Mouse (Mus musculus) B cell, adult 2 months (primary cell): ENCODE measurements around the gene Tpm4.
"Not testable (repeated sequence)": the region's sequence is repeated elsewhere in the genome, so short reads cannot be mapped to it uniquely, and the experiment has no call there.

Source experiments
- DNase-seq, 2 experiments: peaks; one replicate each; pipeline ENCODE4 v3.0.0; 2022

Tpm4 gene

GRCm38 (mm10) chr8:72134756-72135445, at the start of gene Tpm4:
Gene Tpm4 (plus strand): TSS chr8:72134975.
- DNase-seq = peak; percentile 83 to 85

DNA sequence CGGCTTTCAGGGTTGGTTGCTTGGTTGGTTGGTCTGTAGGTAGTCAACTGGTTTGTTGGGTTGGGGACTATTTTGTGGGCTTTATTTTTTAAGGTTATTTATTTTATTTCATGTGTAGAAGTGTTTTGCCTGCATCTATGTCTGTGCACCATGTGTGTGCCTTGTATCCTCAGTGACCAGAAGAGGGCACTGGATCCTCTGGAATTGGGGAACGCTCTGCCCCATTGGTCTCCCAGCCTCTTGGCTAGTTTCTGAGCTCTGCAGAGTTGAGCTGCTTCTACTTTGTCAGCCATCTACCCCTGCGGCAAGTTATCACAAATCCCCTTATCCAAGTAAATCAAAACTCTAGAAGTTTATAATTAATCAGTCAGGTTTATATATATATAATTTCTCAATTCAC, 47.2 kb upstream of the Tpm4 start:
- not testable (repeated sequence) for DNase-seq

- not testable (repeated sequence) for DNase-seq
Measured at GRCm38 (mm10) chr8:72096721-72097120, 38.1 kb upstream of the Tpm4 start.

DNA sequence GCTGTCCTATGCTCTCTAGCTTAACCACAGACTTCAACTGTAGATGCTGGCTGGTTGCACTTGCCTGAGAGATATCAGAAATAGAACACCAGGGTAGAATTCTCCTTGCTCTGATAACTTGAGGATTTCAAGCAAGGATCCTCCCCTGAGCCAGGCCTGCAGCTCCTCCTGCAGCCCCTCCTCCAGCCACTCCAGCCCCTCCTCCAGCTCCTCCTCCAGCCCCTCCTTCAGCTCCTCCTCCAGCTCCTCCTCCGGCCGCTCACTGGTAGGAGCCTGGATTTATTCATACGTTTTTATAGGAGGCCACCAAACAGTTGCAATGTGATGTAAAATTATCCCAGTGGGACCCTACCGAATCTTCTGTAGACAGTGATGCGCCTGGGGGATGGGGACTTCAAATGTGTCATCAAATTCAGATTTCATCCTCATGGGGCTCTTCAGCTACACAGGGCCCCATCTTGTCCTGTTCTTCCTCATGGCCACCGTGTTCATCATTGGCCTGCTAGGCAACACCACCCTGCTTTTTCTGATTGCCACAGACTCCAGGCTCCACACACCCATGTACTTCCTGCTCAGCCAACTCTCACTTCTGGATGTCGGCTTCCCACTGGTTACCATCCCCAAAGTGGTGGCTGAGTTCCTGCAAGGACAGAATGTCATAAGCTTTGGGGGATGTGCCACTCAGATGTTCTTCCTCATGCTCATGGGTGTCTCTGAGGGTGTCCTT, 35.2 kb upstream of the Tpm4 start:
- DNase-seq = not testable (repeated sequence)

DNA sequence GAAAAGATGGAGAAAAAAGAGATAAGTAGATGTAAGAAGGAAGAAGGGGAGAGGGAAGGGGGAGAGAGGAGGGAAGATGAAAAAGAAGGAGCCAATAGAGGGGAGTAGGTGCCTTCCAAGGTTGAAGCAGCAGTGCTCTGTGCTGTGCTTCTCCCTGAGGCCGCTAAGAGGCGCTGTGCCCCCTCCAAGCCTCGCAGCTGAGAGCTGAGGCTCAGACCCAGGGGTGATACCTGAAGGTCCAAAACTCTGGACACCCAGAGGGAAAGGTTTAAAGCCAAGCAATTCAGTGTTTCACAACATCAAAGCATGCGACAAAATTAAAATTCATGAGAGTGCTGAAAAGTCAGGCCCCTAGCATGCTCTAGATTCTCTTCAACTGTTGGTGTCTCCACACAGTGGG, 29.6 kb upstream of the Tpm4 start:
- DNase-seq = peak; percentile 43 to 48

- no peak for DNase-seq
Measured at GRCm38 (mm10) chr8:72106740-72107139, 28.0 kb upstream of the Tpm4 start, which contains the start of gene Olfr374. Gene Olfr374 (plus strand): TSS chr8:72107040.

GRCm38 (mm10) chr8:72110876-72111275, 23.9 kb upstream of the Tpm4 start:
- peak; percentile 68 to 78 for DNase-seq

GRCm38 (mm10) chr8:72112486-72112885, 22.3 kb upstream of the Tpm4 start:
- peak; percentile 48 to 59 for DNase-seq

- no peak for DNase-seq
Measured at GRCm38 (mm10) chr8:72115202-72115601, 19.6 kb upstream of the Tpm4 start.

DNA sequence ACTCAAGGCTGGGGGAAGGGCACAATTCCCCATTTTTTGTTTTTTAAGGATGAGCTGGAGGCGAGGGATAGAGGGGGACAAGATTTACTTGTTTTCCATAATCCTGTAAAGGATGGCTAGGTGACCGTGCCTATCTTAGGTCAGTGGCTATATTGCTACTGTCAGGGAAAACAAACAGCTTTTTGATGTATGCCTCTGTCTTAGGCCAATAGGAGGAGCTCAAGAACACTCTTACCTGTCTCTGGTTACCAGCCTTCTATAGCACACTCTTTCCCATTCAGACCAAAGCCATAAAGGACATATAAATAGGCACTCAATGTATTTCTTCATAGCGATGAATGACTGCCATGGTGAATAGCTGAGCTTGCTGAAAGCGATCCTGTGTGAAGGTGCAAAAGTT, 16.2 kb upstream of the Tpm4 start:
- no peak for DNase-seq

DNA sequence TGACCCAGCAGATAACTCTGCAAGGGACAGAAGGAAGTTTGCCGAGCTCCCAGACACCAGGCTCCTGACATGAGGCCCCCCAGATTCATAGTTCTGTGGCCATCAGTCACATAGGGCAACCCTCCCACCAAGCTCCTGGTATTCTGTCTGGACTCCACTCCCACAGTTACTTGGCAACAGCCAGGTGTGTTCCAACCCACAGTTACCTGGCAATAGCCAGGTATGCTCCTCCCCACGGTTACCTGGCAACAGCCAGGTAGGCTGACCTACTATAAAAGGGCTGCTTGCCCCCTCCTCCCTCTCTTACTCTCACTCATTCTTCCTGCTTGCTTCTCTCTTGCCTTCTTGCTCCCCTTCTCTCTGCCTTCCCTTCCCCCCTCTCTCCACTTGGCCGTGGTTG, 13.3 kb upstream of the Tpm4 start:
- not testable (repeated sequence) for DNase-seq

- DNase-seq = no peak
Measured at GRCm38 (mm10) chr8:72121997-72122396, 12.8 kb upstream of the Tpm4 start.

GRCm38 (mm10) chr8:72127834-72128233, 6.9 kb upstream of the Tpm4 start:
- DNase-seq = no peak

- DNase-seq = no peak
Measured at GRCm38 (mm10) chr8:72131251-72131650, 3.5 kb upstream of the Tpm4 start.

GRCm38 (mm10) chr8:72131901-72132300, 2.9 kb upstream of the Tpm4 start:
- DNase-seq = peak; percentile 33 to 42

- no peak for DNase-seq
Measured at GRCm38 (mm10) chr8:72132417-72132816, 2.4 kb upstream of the Tpm4 start.

DNA sequence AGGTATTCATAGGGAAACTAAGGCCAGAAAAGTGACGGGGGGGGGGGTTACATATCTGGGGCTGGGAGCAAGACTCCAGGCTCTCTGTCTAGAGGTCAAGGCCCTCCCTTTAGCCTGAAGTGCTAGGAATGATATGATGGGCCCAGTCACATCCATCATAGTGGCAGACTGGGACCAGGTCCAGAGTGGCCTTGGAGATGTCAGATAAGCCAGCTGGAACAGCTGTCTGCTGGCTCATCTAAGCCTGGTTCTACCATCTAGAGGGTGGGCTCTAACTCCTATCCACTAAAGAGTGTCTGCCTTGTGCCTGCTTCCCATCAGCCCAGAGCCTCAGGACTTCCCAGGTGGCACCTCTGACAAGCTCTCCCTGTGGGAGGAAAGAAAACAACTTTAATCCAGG, 1.9 kb upstream of the Tpm4 start:
- no peak for DNase-seq

- no peak for DNase-seq
Measured at GRCm38 (mm10) chr8:72133507-72133906, 1.3 kb upstream of the Tpm4 start.

GRCm38 (mm10) chr8:72135446-72136301, 899 bp downstream of the Tpm4 start:
- DNase-seq = peak; percentile 62 to 70

DNA sequence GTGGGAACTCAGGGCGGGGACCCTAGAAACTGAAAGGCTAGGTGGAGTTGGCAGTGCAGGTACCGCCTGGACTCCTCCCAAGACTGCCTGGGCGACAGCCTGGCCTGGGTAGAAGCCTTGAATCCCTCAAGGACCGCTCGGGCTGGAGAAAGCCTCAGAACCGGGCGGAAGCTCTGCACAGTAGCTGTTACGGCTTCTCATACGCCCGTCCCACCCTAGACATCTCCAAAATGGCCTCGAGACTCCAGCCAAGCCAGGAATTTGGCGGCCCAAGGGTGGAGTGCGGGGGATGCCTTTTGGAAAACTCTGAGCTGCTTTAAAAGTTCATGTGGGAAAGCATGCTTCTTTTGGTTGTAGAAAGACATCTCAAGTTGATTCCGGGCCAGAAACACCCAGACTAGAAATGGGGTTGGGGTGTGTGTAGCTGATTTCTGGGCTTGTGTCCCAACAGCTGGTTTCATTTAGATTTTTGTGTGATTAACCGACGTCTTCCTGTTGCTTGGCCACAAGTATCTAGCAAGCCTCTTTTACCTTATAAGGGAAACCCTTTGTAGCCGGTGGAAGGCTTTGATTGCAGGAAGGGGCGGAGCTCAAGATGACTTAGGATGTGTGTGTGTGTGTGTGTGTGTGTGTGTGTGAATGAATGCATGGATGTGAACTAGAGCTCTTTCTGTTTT, 1.7 kb downstream of the Tpm4 start:
- peak; percentile 72 to 80 for DNase-seq

GRCm38 (mm10) chr8:72137431-72137830, 2.7 kb downstream of the Tpm4 start:
- no peak for DNase-seq

- DNase-seq = no peak
Measured at GRCm38 (mm10) chr8:72138456-72138855, 3.7 kb downstream of the Tpm4 start.
